Mouse (Mus musculus): Measurements from ENCODE around the gene Agpat2. TPM values are rescaled to one million over a fixed set of nuclear protein-coding genes. Genes with fewer than 3 reads are reported as not detected.
A peak's percentile ranks its signal among the peaks of the same experiment; 100 is the strongest.

Gene Agpat2
- 60.4 and 88.2 TPM in 2 replicates for total RNA-seq (2012; rRNA removed)

- Histone ChIP-seq H3K4me1 (ENCODE audit: control insufficient read depth in 2 of 2, insufficient read depth in 2 of 2, low read length in 2 of 2, poor library complexity in 1 of 2) (peaks cover 2 to 33% of the 10 kb centered on the region in 2 experiments; a peak in 3 of 4 replicates), H3K9ac (ENCODE audit: insufficient read depth, low read depth, low read length, poor library complexity, severe bottlenecking) (peak within 1 kb of the TSS; percentile 93), H3K4me3 (ENCODE audit: insufficient read depth in 1 of 2, low read depth in 1 of 2, low read length in 2 of 2, poor library complexity in 1 of 2, severe bottlenecking in 1 of 2) (peak within 1 kb of the TSS; percentile 88 to 98)
These were observed at the start of gene Agpat2 for GRCm38 (mm10) chr2:26603720-26604671. Agpat2 (minus strand) TSS chr2:26604417.

GRCm38 (mm10) chr2:26646643-26647293 lies 42.6 kb upstream of the Agpat2 start:
- in situ Hi-C loops (cut with MboI; ENCODE audit: low sequenced_read_pairs in 2 of 2, unreplicated experiment in 2 of 2): no loop called here
- H3K27ac ChIP-seq (ENCODE audit: insufficient read depth, low read depth, low read length, poor library complexity, severe bottlenecking): peak overlapping the region; percentile 38; the same call in 1 of the 2 replicates
- H3K36me3 ChIP-seq (ENCODE audit: control insufficient read depth, insufficient read depth, low read length, poor library complexity, severe bottlenecking): no peaks in the 10 kb centered on the region
- TF ChIP-seq MAFK (IDR thresholded peaks at IDR 0.05; ENCODE audit: insufficient read depth, low read depth, low read length) (no peak), CHD2 (IDR thresholded peaks at IDR 0.05; ENCODE audit: low read depth, low read length) (no peak), HCFC1 (IDR thresholded peaks at IDR 0.05; ENCODE audit: borderline replicate concordance, insufficient read depth, low read length) (peak; percentile 83), ZC3H11A (IDR thresholded peaks at IDR 0.05; ENCODE audit: borderline replicate concordance, low read depth, low read length) (peak; percentile 88; the same call in 1 of the 2 replicates), ZNF384 (IDR thresholded peaks at IDR 0.05; ENCODE audit: low read depth, low read length) (peak; percentile 67)
- no peak for DNase-seq (ENCODE audit: low read depth, low spot score)
- no peak overlapping the region for H3K9ac ChIP-seq (ENCODE audit: insufficient read depth, low read depth, low read length, poor library complexity, severe bottlenecking)
- H3K4me3 ChIP-seq (ENCODE audit: insufficient read depth in 1 of 2, low read depth in 1 of 2, low read length in 2 of 2, poor library complexity in 1 of 2, severe bottlenecking in 1 of 2): no peak overlapping the region
- H3K4me1 ChIP-seq (ENCODE audit: control insufficient read depth in 2 of 2, insufficient read depth in 2 of 2, low read length in 2 of 2, poor library complexity in 1 of 2): peaks cover 5 to 10% of the 10 kb centered on the region in 2 experiments; a peak in 2 of 4 replicates
- H3K9me3 ChIP-seq (ENCODE audit: control insufficient read depth, insufficient read depth, low read depth, low read length): no peaks in the 10 kb centered on the region

More at GRCm38 (mm10) chr2:26603720-26604671, at the start of gene Agpat2:
- Histone ChIP-seq H3K36me3 (ENCODE audit: control insufficient read depth, insufficient read depth, low read length, poor library complexity, severe bottlenecking) (no peaks in the 10 kb centered on the region; the same call in 1 of the 2 replicates), H3K9me3 (ENCODE audit: control insufficient read depth, insufficient read depth, low read depth, low read length) (no peaks in the 10 kb centered on the region), H3K27ac (ENCODE audit: insufficient read depth, low read depth, low read length, poor library complexity, severe bottlenecking) (peak within 1 kb of the TSS; percentile 72)
- TF ChIP-seq HCFC1 (IDR thresholded peaks at IDR 0.05; ENCODE audit: borderline replicate concordance, insufficient read depth, low read length) (peak; percentile 43), ZC3H11A (IDR thresholded peaks at IDR 0.05; ENCODE audit: borderline replicate concordance, low read depth, low read length) (no peak)
- in situ Hi-C loops (cut with MboI; ENCODE audit: low sequenced_read_pairs in 2 of 2, unreplicated experiment in 2 of 2): no loop called here
- DNase-seq (ENCODE audit: low read depth, low spot score): peak; percentile 61

- Histone ChIP-seq H3K4me1 (ENCODE audit: control insufficient read depth in 2 of 2, insufficient read depth in 2 of 2, low read length in 2 of 2, poor library complexity in 1 of 2) (peaks cover 5 to 16% of the 10 kb centered on the region in 2 experiments; a peak in 2 of 4 replicates), H3K36me3 (ENCODE audit: control insufficient read depth, insufficient read depth, low read length, poor library complexity, severe bottlenecking) (peaks cover 4% of the 10 kb centered on the region), H3K4me3 (ENCODE audit: insufficient read depth in 1 of 2, low read depth in 1 of 2, low read length in 2 of 2, poor library complexity in 1 of 2, severe bottlenecking in 1 of 2) (no peak overlapping the region), H3K27ac (ENCODE audit: insufficient read depth, low read depth, low read length, poor library complexity, severe bottlenecking) (no peak overlapping the region), H3K9ac (ENCODE audit: insufficient read depth, low read depth, low read length, poor library complexity, severe bottlenecking) (no peak overlapping the region), H3K9me3 (ENCODE audit: control insufficient read depth, insufficient read depth, low read depth, low read length) (no peaks in the 10 kb centered on the region)
- TF ChIP-seq HCFC1 (IDR thresholded peaks at IDR 0.05; ENCODE audit: borderline replicate concordance, insufficient read depth, low read length): no peak
- TF ChIP-seq ZNF384 (IDR thresholded peaks at IDR 0.05; ENCODE audit: low read depth, low read length): no peak
- TF ChIP-seq CHD2 (IDR thresholded peaks at IDR 0.05; ENCODE audit: low read depth, low read length): no peak
- TF ChIP-seq MAFK (IDR thresholded peaks at IDR 0.05; ENCODE audit: insufficient read depth, low read depth, low read length): peak; percentile 85
- TF ChIP-seq ZC3H11A (IDR thresholded peaks at IDR 0.05; ENCODE audit: borderline replicate concordance, low read depth, low read length): no peak
- DNase-seq (ENCODE audit: low read depth, low spot score): no peak
- in situ Hi-C loops (cut with MboI; ENCODE audit: low sequenced_read_pairs in 2 of 2, unreplicated experiment in 2 of 2): no loop called here
These were observed 39.7 kb upstream of the Agpat2 start for GRCm38 (mm10) chr2:26643942-26644341.

- H3K36me3 ChIP-seq (ENCODE audit: control insufficient read depth, insufficient read depth, low read length, poor library complexity, severe bottlenecking): peaks cover 30% of the 10 kb centered on the region
- no peak overlapping the region for H3K27ac ChIP-seq (ENCODE audit: insufficient read depth, low read depth, low read length, poor library complexity, severe bottlenecking)
- no peak for DNase-seq (ENCODE audit: low read depth, low spot score)
- H3K4me3 ChIP-seq (ENCODE audit: insufficient read depth in 1 of 2, low read depth in 1 of 2, low read length in 2 of 2, poor library complexity in 1 of 2, severe bottlenecking in 1 of 2): no peak overlapping the region
- in situ Hi-C loops (cut with MboI; ENCODE audit: low sequenced_read_pairs in 2 of 2, unreplicated experiment in 2 of 2): no loop called here
- no peaks in the 10 kb centered on the region for H3K9me3 ChIP-seq (ENCODE audit: control insufficient read depth, insufficient read depth, low read depth, low read length)
- peaks cover 5 to 21% of the 10 kb centered on the region in 2 experiments; a peak in 2 of 4 replicates for H3K4me1 ChIP-seq (ENCODE audit: control insufficient read depth in 2 of 2, insufficient read depth in 2 of 2, low read length in 2 of 2, poor library complexity in 1 of 2)
- no peak for TF ChIP-seq HCFC1 (IDR thresholded peaks at IDR 0.05; ENCODE audit: borderline replicate concordance, insufficient read depth, low read length)
- no peak for TF ChIP-seq ZC3H11A (IDR thresholded peaks at IDR 0.05; ENCODE audit: borderline replicate concordance, low read depth, low read length)
- no peak for TF ChIP-seq CHD2 (IDR thresholded peaks at IDR 0.05; ENCODE audit: low read depth, low read length)
- no peak for TF ChIP-seq MAFK (IDR thresholded peaks at IDR 0.05; ENCODE audit: insufficient read depth, low read depth, low read length)
- no peak for TF ChIP-seq ZNF384 (IDR thresholded peaks at IDR 0.05; ENCODE audit: low read depth, low read length)
- H3K9ac ChIP-seq (ENCODE audit: insufficient read depth, low read depth, low read length, poor library complexity, severe bottlenecking): no peak overlapping the region
These were observed 36.9 kb upstream of the Agpat2 start for GRCm38 (mm10) chr2:26641006-26641647.
